In the genomic region with DNA sequence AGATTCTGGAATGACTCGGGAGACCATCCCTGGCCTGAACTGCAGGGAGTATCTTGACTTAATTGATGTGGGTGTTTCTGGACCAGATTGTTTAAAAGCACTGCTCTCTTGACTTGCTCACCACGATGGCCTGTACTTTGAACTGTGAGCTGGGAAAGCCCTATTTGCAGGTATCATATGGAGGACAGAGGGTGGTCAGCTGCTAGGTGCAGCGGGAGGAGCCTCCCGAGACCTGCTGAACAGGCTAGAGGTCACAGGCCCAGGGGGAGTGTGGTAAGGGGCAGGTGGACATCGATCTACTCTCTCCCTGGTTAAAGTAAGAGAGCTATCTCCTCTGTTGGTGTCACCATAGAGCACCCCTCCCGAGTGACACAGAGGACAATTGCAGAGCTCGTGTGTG, we compare ENCODE assay signal across 20 mouse cellular contexts. TPM values are rescaled to one million over a fixed set of nuclear protein-coding genes. Genes with fewer than 3 reads are reported as not detected.
DNase-seq lines count a peak whose midpoint lies in the region; ATAC-seq and TF ChIP-seq lines count a peak whose summit lies in the region.
"Had no signal": no experiment of that assay in that cellular context is flagged by ENCODE, and none has a peak within 500 bp of the region (broad histone marks: within the 10 kb centered on the region; RNA-seq: fewer than 3 reads in every experiment).

No protein-coding gene starts in this region.

- H3K4me3 ChIP-seq in heart, embryonic 10.5 days, result no peak overlapping the region
- no peak overlapping the region for H3K4me3 ChIP-seq in heart, adult 2 months
- H3K4me3 ChIP-seq in kidney, embryonic 16.5 days (ENCODE audit: low read length), result no peak overlapping the region
- no peak overlapping the region for H3K4me3 ChIP-seq in liver, embryonic 11.5 days (ENCODE audit: low read depth, low read length)
- H3K4me3 ChIP-seq: embryonic facial prominence, embryonic 15.5 days had no signal

- TF ChIP-seq CTCF in heart, adult 2 months (IDR thresholded peaks at IDR 0.05), result no peak

- H3K27me3 ChIP-seq in heart, embryonic 10.5 days (ENCODE audit: insufficient read depth, poor library complexity, severe bottlenecking), result no peaks in the 10 kb centered on the region
- no peaks in the 10 kb centered on the region for H3K27me3 ChIP-seq in heart, adult 2 months (ENCODE audit: control insufficient read depth, insufficient read depth, low read length)
- H3K27me3 ChIP-seq in kidney, embryonic 16.5 days (ENCODE audit: insufficient read depth, low read length), result no peaks in the 10 kb centered on the region
- H3K27me3 ChIP-seq in liver, embryonic 11.5 days (replicated peaks; ENCODE audit: control insufficient read depth, insufficient read depth, low read length), result no peaks in the 10 kb centered on the region
- H3K27me3 ChIP-seq: embryonic facial prominence, embryonic 15.5 days had no signal

- no peak for TF ChIP-seq POLR2A in heart, adult 2 months (IDR thresholded peaks at IDR 0.05; ENCODE audit: insufficient read depth, low read depth, low read length)

- H3K36me3 ChIP-seq in heart, embryonic 10.5 days, result no peaks in the 10 kb centered on the region
- no peaks in the 10 kb centered on the region for H3K36me3 ChIP-seq in heart, adult 2 months (ENCODE audit: control insufficient read depth, insufficient read depth, low read length)
- H3K36me3 ChIP-seq in kidney, embryonic 16.5 days (ENCODE audit: insufficient read depth, low read length), result no peaks in the 10 kb centered on the region; the same call in 1 of the 2 replicates
- no peaks in the 10 kb centered on the region for H3K36me3 ChIP-seq in liver, embryonic 11.5 days (ENCODE audit: control insufficient read depth, insufficient read depth, low read length)
- H3K36me3 ChIP-seq: embryonic facial prominence, embryonic 15.5 days had no signal

- H3K4me1 ChIP-seq in heart, embryonic 10.5 days, result peaks cover 82% of the 10 kb centered on the region
- H3K4me1 ChIP-seq in heart, adult 2 months (ENCODE audit: control insufficient read depth, insufficient read depth, low read length), result peaks cover 11% of the 10 kb centered on the region
- peaks cover 56% of the 10 kb centered on the region for H3K4me1 ChIP-seq in kidney, embryonic 16.5 days (ENCODE audit: insufficient read depth, low read length)
- H3K4me1 ChIP-seq in liver, embryonic 11.5 days (replicated peaks; ENCODE audit: control insufficient read depth, insufficient read depth, low read length), result peaks cover 76% of the 10 kb centered on the region

- H3K9ac ChIP-seq in heart, adult 2 months (ENCODE audit: low read depth, low read length), result no peak overlapping the region
- no peak overlapping the region for H3K9ac ChIP-seq in kidney, embryonic 16.5 days (replicated peaks; ENCODE audit: low read length)
- peak overlapping the region; percentile 55; the same call in 1 of the 2 replicates for H3K9ac ChIP-seq in liver, embryonic 11.5 days (ENCODE audit: low read depth, low read length)
- H3K9ac ChIP-seq: embryonic facial prominence, embryonic 15.5 days; hindbrain, embryonic 14.5 days; lung, embryonic 14.5 days had no signal

- WGBS in heart, embryonic 10.5 days, result 76% methylated on average over 7 of the region's 7 CpGs
- WGBS in heart, adult 2 months, result 69% methylated on average over 7 of the region's 7 CpGs
- WGBS in kidney, embryonic 16.5 days, result 66% methylated on average over 7 of the region's 7 CpGs
- WGBS in liver, embryonic 11.5 days, result 74% methylated on average over 7 of the region's 7 CpGs

- no peaks in the 10 kb centered on the region for H3K9me3 ChIP-seq in heart, embryonic 10.5 days
- no peaks in the 10 kb centered on the region for H3K9me3 ChIP-seq in kidney, embryonic 16.5 days (ENCODE audit: low read length)
- no peaks in the 10 kb centered on the region for H3K9me3 ChIP-seq in liver, embryonic 11.5 days (ENCODE audit: control insufficient read depth, low read length)
- H3K9me3 ChIP-seq: embryonic facial prominence, embryonic 15.5 days; G1E had no signal

- H3K79me2 ChIP-seq in heart, adult 2 months (replicated peaks; ENCODE audit: control insufficient read depth, insufficient read depth, low read length), result peaks cover 7% of the 10 kb centered on the region

- peak; percentile 59 for ATAC-seq in kidney, embryonic 16.5 days (ENCODE audit: low FRiP score, low TSS enrichment)
- ATAC-seq in liver, embryonic 11.5 days (replicated peaks; ENCODE audit: low FRiP score), result no peak
- ATAC-seq: activated CD4-positive, CD25-positive, alpha-beta regulatory T cell, adult 4 months had no signal

- intact Hi-C loops in heart, adult 2 months (cut with DNase I), result no loop called here

- peak overlapping the region; percentile 70; the same call in 1 of the 2 replicates for H3K27ac ChIP-seq in heart, embryonic 10.5 days
- H3K27ac ChIP-seq in heart, adult 2 months, result no peak overlapping the region
- no peak overlapping the region for H3K27ac ChIP-seq in kidney, embryonic 16.5 days (ENCODE audit: low read length)
- H3K27ac ChIP-seq in liver, embryonic 11.5 days (ENCODE audit: low read depth, low read length), result peak overlapping the region; percentile 94
- H3K27ac ChIP-seq: embryonic facial prominence, embryonic 15.5 days; hindbrain, embryonic 14.5 days had no signal

- DNase-seq in heart, embryonic 10.5 days (ENCODE audit: low spot score), result no peak
- no peak for DNase-seq in heart, adult 2 months
- DNase-seq in kidney, postnatal 10 days, result no peak
- no peak for DNase-seq in liver, embryonic 11.5 days (ENCODE audit: low spot score)
- peak; percentile 84 for DNase-seq in yolk sac, embryonic 10.5 days (ENCODE audit: low spot score)
- no peak for DNase-seq in spleen, adult 18-20 months
- DNase-seq: adrenal gland, postnatal 25 days; cerebellum, adult 11-12 months; cerebellum, postnatal 14 days; heart, postnatal 14 days; kidney, adult 18-20 months; lung, embryonic 14.5 days; lung, postnatal 36 days; right cerebral cortex, postnatal 4 days; thymus, postnatal 14 days had no signal

- H3K4me2 ChIP-seq in kidney, embryonic 16.5 days (replicated peaks; ENCODE audit: low read depth, low read length), result no peak overlapping the region
- H3K4me2 ChIP-seq in liver, embryonic 11.5 days, result peak overlapping the region; percentile 36
- H3K4me2 ChIP-seq: embryonic facial prominence, embryonic 15.5 days; hindbrain, embryonic 14.5 days; lung, embryonic 14.5 days had no signal

- no peak for TF ChIP-seq EP300 in heart, adult 2 months (IDR thresholded peaks at IDR 0.05; ENCODE audit: insufficient read depth, low read depth, low read length)

RNA-seq across cellular contexts. Expression of a gene that starts 28.6 kb away (rescaled TPM):
- 14.6 and 16.0 TPM in 2 replicates for polyA plus RNA-seq in heart, embryonic 10.5 days (2016; fragmentation: Nextera tagmentation; extraction: Ambion mirVana)
- 10 to 100 TPM; 26.3 to 28.5 TPM for total RNA-seq in heart, adult 2 months (2021)
- polyA plus RNA-seq in heart, adult 2 months (2012; rRNA removed), result 14.3 and 18.4 TPM in 2 replicates
- polyA plus RNA-seq in kidney, embryonic 16.5 days (2015; fragmentation: Nextera tagmentation; extraction: Ambion mirVana), result 18.3 and 22.4 TPM in 2 replicates
- polyA plus RNA-seq in liver, embryonic 11.5 days (2014; fragmentation: Nextera tagmentation; extraction: Ambion mirVana), result 18.8 and 19.1 TPM in 2 replicates

Comparison
In these comparisons a context has a peak if more than half of its experiments do, and no peak if none do; other contexts are left out.
1. H3K27ac ChIP-seq: peak in heart, embryonic 10.5 days (single experiment) and liver, embryonic 11.5 days (single experiment); none in heart, adult 2 months (single experiment) and kidney, embryonic 16.5 days (single experiment).